Mouse (Mus musculus) cerebellum, adult 9-10 months (tissue): ENCODE measurements around the gene Bloc1s1.

Source experiments
- DNase-seq: peaks from one replicate; pipeline ENCODE4 v3.0.0; 2022

Bloc1s1 gene

GRCm38 (mm10) chr10:128923935-128924334, at the start of gene Bloc1s1:
TSS of gene Bloc1s1 (minus strand) at chr10:128924035.
- DNase-seq: no peak

- no peak for DNase-seq
These were observed 49.0 kb upstream of the Bloc1s1 start for GRCm38 (mm10) chr10:128972841-128973240.

- DNase-seq: no peak
These were observed 47.0 kb upstream of the Bloc1s1 start for GRCm38 (mm10) chr10:128970740-128971250.

- no peak for DNase-seq
These were observed 44.5 kb upstream of the Bloc1s1 start for GRCm38 (mm10) chr10:128968341-128968749.

GRCm38 (mm10) chr10:128965871-128966270, 42.0 kb upstream of the Bloc1s1 start:
- DNase-seq: no peak

GRCm38 (mm10) chr10:128964961-128965360, 41.1 kb upstream of the Bloc1s1 start:
- no peak for DNase-seq

- DNase-seq: no peak
These were observed 37.1 kb upstream of the Bloc1s1 start, which contains the start of gene Mettl7b for GRCm38 (mm10) chr10:128960590-128961584. TSS of gene Mettl7b (minus strand) at chr10:128960988.

GRCm38 (mm10) chr10:128960142-128960541, 36.3 kb upstream of the Bloc1s1 start:
- no peak for DNase-seq

GRCm38 (mm10) chr10:128958340-128958739, 34.5 kb upstream of the Bloc1s1 start:
- DNase-seq: no peak

- no peak for DNase-seq
These were observed 26.5 kb upstream of the Bloc1s1 start for GRCm38 (mm10) chr10:128950208-128950887.

GRCm38 (mm10) chr10:128947496-128947895, 23.7 kb upstream of the Bloc1s1 start:
- DNase-seq: no peak

- DNase-seq: peak; percentile 67
These were observed 21.8 kb upstream of the Bloc1s1 start for GRCm38 (mm10) chr10:128945675-128946074.

- no peak for DNase-seq
These were observed 16.7 kb upstream of the Bloc1s1 start for GRCm38 (mm10) chr10:128940475-128941061.

GRCm38 (mm10) chr10:128938974-128939373, 15.1 kb upstream of the Bloc1s1 start:
- no peak for DNase-seq

GRCm38 (mm10) chr10:128938457-128938856, 14.6 kb upstream of the Bloc1s1 start:
- peak; percentile 96 for DNase-seq

GRCm38 (mm10) chr10:128937756-128938390, 14.0 kb upstream of the Bloc1s1 start:
- DNase-seq: peak; percentile 60

GRCm38 (mm10) chr10:128935826-128936440, 12.1 kb upstream of the Bloc1s1 start:
- peak; percentile 62 for DNase-seq

- DNase-seq: peak; percentile 54
These were observed 11.4 kb upstream of the Bloc1s1 start for GRCm38 (mm10) chr10:128934997-128935787.

- peak; percentile 63 for DNase-seq
These were observed 10.3 kb upstream of the Bloc1s1 start for GRCm38 (mm10) chr10:128933976-128934721.

GRCm38 (mm10) chr10:128933574-128933973, 9.7 kb upstream of the Bloc1s1 start, which contains the start of gene Itga7:
TSS of gene Itga7 (plus strand) at chr10:128933818.
- peak; percentile 48 for DNase-seq
